Mouse (Mus musculus) spleen, embryonic (tissue): ENCODE results near the gene Ruvbl2.

ENCODE experiments used
- CTCF ChIA-PET: fragments of 350-600 bp; sonication (Branson Sonifier 250); formaldehyde crosslinking; loops from one replicate; lab custom pipeline; 2022; lab: Charles Lee

The Ruvbl2 gene

DNA sequence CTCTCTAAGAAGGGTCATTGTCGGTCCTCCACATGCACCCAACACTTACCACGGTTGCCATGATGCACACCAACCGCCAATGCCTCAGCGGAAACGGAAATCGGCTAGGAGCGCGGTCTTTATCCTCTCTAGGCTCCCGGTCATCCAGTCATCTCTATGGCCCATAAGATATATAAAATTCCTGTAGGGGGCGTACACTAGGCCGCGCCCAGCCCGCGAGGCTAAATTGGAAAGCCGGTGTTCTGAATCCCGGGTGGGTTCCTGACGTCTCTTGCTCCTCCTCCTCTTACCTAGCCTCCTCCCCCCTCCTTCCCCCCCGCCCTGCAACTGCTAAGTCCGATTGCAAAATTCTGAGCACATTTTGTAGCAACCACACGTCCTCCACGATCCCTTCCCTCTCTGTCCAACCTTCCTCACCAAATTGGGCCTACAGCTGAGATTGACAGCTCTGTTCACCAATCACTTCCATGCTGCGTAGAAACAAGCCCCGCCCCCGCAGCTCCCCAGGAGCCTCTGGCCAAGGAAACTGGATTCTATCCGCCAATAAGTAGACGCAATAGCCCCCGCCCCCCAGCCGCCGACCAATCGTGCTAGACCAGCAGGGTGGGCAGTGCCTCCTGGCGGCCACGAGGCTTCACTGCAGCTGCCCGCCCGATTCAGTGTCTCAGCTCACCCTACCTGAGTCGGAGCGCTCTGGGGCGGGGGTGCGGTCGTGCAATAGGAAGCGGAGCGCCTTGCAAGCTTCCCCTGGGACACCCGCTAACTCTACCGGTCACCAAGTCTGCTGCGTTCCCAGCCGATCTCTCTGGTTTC lies 3.5 kb downstream of the Ruvbl2 start, which contains the start of gene Gys1:
TSS of gene Gys1 (plus strand) at position 642 of the 813 bp plus-strand sequence.
- CTCF ChIA-PET = interaction anchor here (1.1 kb wide), 1 partner anchor 29 kb away, joined by 3 read pairs; no protein-coding TSS in a partner anchor

GRCm38 (mm10) chr7:45433835-45434202 lies 4.1 kb downstream of the Ruvbl2 start:
- CTCF ChIA-PET = interaction anchor here (1.1 kb wide), 1 partner anchor 29 kb away, joined by 3 read pairs; no protein-coding TSS in a partner anchor

DNA sequence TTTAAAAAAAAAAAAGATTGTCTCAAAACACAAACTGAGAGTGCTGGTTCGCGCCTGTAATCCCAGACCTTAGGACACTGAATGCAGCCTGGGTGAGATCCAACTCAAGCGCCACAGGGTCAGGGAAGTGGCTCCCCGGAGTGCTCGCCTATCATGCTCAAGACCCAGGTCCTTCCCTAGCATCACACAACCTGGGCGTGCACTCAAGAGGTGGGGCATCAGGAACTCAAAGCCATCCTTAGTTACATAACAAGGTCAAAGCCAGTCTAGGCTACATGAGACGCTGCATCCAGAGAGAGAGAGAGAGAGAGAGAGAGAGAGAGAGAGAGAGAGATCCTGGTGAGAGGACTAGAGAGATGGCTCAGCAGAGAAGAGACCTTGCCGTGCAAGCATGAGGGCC lies 11.3 kb downstream of the Ruvbl2 start:
- CTCF ChIA-PET = no interaction called here

DNA sequence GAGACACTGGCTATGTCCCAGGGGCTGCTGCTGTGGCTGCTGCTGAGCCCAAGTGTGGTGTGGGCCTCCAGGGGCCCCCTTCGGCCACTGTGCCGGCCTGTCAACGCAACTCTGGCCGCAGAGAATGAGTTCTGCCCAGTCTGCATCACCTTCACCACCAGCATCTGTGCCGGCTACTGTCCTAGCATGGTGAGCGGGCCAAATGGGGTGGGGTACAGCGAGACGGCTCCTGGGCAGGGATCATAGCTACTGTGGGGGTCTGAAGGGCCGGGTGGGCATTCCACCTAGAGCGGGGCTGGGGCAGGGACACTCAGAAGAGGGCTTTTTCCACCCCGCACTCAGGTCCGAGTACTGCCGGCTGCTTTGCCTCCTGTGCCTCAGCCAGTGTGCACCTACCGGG lies 16.7 kb downstream of the Ruvbl2 start:
- CTCF ChIA-PET = no interaction called here

- CTCF ChIA-PET = no interaction called here
Measured at GRCm38 (mm10) chr7:45420615-45420919, 17.3 kb downstream of the Ruvbl2 start, which contains the start of gene Lhb. Gene Lhb (plus strand): TSS chr7:45420820.

DNA sequence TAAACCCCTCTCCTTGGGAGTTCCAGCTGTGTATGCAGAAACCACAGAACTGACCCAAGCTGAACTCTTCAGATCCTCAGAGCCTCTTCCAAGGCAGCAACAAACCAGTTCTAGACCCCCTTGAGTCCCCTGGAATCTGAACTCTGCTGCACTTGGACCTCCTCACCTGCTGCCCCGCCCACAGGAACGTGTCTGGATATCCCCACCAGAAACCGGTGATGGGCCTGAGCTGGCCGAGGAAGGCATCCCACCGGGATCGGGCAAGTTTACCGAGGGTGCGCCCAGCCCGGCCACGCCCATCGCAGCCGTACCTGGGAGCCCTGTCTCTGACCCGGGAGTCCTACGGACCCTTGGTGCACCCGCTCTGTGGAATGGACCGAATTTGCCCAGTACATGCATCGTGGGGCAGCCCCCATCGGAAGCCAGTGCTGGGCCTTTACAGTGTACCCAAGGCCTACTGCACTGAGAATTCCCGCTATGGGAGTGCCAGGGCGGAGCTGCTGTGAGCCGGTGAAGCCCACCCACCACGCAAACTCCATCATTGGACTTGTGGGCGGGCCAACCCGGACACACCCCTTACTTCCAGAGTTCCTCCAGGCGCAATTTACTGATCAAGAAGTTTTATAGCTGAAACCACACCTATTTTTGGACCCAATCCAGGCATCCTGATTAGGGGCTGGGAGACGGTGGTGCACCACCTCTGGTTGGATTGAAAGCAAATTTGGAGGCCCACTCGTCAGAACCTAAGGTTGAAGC lies 17.9 kb downstream of the Ruvbl2 start:
- CTCF ChIA-PET = no interaction called here

DNA sequence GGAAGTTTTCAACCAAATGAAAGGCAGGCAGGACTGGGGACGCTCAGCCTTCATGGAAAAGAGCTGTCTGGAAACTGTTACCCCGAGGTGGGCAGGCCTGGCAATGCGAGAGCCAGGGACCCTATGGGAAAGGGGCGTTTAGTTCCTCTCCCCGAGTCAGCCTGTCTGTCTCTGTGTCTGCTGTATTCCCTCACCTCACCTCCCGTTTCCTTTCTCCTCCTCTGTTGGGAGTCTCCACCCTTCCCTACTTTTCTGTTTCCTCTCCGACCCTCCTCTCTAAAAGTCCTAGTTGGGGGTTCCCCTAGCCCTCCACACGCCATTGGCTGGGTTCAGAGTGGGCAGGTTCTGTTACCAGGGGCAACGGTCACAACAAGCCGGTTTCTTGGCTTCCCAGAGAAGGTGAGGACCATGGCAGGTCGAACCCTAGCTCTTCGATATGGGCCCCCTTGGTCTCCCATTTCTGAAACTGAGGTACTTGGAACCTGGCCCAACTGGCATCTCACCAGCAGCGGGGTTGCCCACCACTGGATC lies 19.9 kb downstream of the Ruvbl2 start:
- CTCF ChIA-PET = interaction anchor here (0.5 to 1.2 kb wide), 3 partner anchors 14 to 1208 kb away, joined by 3 to 6 read pairs (median 3); no protein-coding TSS in a partner anchor

DNA sequence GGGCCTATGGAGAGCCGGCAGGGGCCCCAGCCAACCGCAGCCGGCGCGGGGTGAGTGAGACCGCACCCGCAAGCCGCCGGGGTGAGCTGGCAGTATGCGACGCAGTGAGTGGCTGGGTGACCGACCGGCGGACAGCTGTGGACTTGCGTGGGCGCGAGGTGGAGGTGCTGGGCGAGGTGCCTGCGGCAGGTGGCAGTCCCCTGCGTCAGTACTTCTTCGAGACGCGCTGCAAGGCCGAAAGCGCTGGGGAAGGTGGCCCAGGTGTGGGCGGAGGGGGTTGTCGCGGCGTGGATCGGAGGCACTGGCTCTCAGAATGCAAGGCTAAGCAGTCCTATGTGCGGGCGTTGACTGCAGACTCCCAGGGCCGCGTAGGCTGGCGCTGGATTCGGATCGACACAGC lies 22.3 kb downstream of the Ruvbl2 start:
- CTCF ChIA-PET = no interaction called here

GRCm38 (mm10) chr7:45414740-45415224 lies 23.1 kb downstream of the Ruvbl2 start:
- CTCF ChIA-PET = interaction anchor here (0.6 kb wide), 1 partner anchor 94 kb away, joined by 4 read pairs; no protein-coding TSS in a partner anchor

DNA sequence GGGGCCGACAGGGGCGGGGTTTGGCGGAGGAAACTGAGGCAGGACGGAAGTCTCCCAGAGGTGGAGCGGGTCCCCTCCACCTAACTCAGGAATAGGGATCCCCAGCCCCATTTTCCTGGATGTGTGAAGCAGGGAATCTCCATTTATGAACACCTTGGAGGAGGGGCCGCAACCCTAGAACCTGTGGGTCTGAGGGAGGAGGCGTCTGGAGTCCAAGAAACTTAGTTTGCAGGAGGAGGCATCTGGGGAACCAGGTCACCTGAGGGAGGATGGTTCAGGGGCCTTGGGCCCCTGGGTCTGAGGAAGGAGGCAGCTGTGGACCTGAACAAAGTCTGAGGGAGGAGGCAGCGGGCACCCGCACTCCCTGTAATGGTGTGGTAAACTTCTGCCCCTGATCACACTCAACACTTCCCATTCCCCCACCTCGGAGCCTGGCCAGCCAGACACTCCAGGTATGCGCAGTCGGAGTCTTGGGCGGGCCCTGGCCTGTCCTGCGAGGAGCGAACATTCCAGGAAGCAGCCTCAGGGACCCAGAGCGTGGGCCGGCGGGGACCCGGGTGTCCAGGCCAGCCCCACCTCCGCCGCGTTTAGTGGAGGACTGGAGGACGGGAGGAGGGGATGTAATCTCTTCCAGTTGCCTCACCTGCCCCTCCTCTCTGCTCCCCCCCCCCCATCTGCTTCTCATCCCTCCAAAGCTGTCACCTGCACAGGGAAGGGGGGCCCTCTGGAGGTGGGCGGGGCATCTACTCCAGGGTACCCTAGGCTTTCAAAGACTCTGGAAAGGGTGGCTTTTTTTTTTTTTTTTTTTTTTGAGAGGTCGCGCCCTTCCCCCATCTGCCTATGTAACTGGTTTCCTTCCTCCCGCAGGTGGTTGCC lies 23.8 kb downstream of the Ruvbl2 start:
- CTCF ChIA-PET = interaction anchor here (0.6 kb wide), 1 partner anchor 95 kb away, joined by 4 read pairs; no protein-coding TSS in a partner anchor

GRCm38 (mm10) chr7:45413113-45413863 lies 24.6 kb downstream of the Ruvbl2 start, which contains the start of gene Ntf5:
Gene Ntf5 (plus strand): TSS chr7:45413695.
- CTCF ChIA-PET = interaction anchor here (0.6 kb wide), 2 partner anchors 9 to 12 kb away, joined by 3 to 13 read pairs; no protein-coding TSS in a partner anchor

- CTCF ChIA-PET = no interaction called here
Measured at GRCm38 (mm10) chr7:45412421-45412820, 25.5 kb downstream of the Ruvbl2 start.

DNA sequence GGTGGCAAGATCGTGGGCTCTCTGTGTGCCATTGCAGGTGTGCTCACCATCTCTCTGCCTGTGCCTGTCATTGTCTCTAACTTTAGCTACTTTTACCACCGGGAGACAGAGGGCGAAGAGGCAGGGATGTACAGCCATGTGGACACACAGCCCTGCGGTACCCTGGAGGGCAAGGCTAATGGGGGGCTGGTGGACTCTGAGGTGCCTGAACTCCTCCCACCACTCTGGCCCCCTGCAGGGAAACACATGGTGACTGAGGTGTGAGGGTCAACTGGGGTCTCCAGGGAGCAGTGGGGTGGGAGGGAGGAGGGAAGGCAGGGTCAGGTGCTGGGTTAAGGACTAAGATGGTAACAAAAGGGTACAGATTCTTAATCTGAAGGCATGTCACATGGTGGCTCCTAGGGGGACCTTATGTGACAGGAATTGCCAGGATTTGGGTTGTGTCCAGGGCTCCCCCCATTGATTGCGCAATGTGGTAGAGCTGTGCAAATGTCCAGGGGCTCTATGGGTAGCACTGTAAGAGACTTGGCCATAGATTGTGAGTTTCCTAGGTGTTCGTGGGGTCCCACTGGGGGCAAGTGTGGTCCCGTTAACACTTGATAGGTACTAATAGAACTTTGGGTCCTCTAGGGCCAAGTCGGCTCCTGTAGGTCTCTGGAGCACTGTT lies 28.3 kb downstream of the Ruvbl2 start:
- CTCF ChIA-PET = no interaction called here

GRCm38 (mm10) chr7:45408949-45409348 lies 28.9 kb downstream of the Ruvbl2 start:
- CTCF ChIA-PET = no interaction called here

- CTCF ChIA-PET = no interaction called here
Measured at GRCm38 (mm10) chr7:45408351-45408750, 29.5 kb downstream of the Ruvbl2 start.

DNA sequence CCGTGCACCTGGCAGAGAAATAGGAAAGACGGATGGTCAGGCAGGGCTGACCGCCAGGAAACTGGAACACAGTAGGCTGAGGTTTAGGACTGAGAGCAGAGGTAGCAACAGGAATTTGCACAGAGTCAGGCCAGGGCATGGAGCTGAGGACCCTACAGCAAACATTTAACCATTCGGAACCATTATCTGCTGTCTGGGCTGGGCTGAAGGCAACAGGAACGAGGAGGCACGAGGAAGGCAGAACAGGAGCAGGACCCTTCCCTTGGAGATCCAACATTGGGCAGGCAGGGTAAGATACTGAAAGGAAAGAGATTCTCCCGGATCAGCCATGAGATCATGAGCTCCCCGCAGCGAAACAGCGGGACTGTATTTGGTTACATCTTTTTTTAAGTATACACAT lies 30.1 kb downstream of the Ruvbl2 start:
- CTCF ChIA-PET = no interaction called here

- CTCF ChIA-PET = no interaction called here
Measured at GRCm38 (mm10) chr7:45406157-45407156, 31.4 kb downstream of the Ruvbl2 start.
